Mouse (Mus musculus): Measurements from ENCODE around the gene Acaa1b. TPM values are rescaled to one million over a fixed set of nuclear protein-coding genes. Genes with fewer than 3 reads are reported as not detected.
A peak's percentile ranks its signal among the peaks of the same experiment; 100 is the strongest.

The Acaa1b gene
- polyA plus RNA-seq, 1 experiment = 2.2 TPM

- DNase-seq (ENCODE audit: low read depth, low spot score) = no peak
- 58% methylated on average over 6 of the region's 6 CpGs for WGBS
Measured at GRCm38 (mm10) chr9:119145638-119146037, 11.3 kb downstream of the Acaa1b start.

GRCm38 (mm10) chr9:119145137-119145536, 11.8 kb downstream of the Acaa1b start:
- 49% methylated on average over 10 of the region's 10 CpGs for WGBS
- no peak for DNase-seq (ENCODE audit: low read depth, low spot score)

GRCm38 (mm10) chr9:119144696-119145095, 12.2 kb downstream of the Acaa1b start:
- 68% methylated on average over 8 of the region's 8 CpGs for WGBS
- no peak for DNase-seq (ENCODE audit: low read depth, low spot score)

GRCm38 (mm10) chr9:119143372-119143771, 13.5 kb downstream of the Acaa1b start:
- DNase-seq (ENCODE audit: low read depth, low spot score) = no peak
- WGBS = 66% methylated on average over 9 of the region's 9 CpGs

GRCm38 (mm10) chr9:119142066-119142465, 14.8 kb downstream of the Acaa1b start:
- no peak for DNase-seq (ENCODE audit: low read depth, low spot score)
- 64% methylated on average over 5 of the region's 5 CpGs for WGBS

- no peak for DNase-seq (ENCODE audit: low read depth, low spot score)
- WGBS = 80% methylated on average over 2 of the region's 2 CpGs
Measured at GRCm38 (mm10) chr9:119138836-119139235, 18.1 kb downstream of the Acaa1b start.

GRCm38 (mm10) chr9:119130692-119131091, 26.2 kb downstream of the Acaa1b start:
- 14% methylated on average over 5 of the region's 5 CpGs for WGBS
- no peak for DNase-seq (ENCODE audit: low read depth, low spot score)

- 74% methylated on average over 12 of the region's 12 CpGs for WGBS
- DNase-seq (ENCODE audit: low read depth, low spot score) = no peak
Measured at GRCm38 (mm10) chr9:119128436-119129181, 28.3 kb downstream of the Acaa1b start.

- 83% methylated on average over 18 of the region's 18 CpGs for WGBS
- no peak for DNase-seq (ENCODE audit: low read depth, low spot score)
Measured at GRCm38 (mm10) chr9:119122596-119123369, 34.1 kb downstream of the Acaa1b start.

GRCm38 (mm10) chr9:119120168-119120560, 36.7 kb downstream of the Acaa1b start:
- no peak for DNase-seq (ENCODE audit: low read depth, low spot score)
- 48% methylated on average over 3 of the region's 3 CpGs for WGBS

GRCm38 (mm10) chr9:119119409-119120167, 37.3 kb downstream of the Acaa1b start:
- no peak for DNase-seq (ENCODE audit: low read depth, low spot score)
- 79% methylated on average over 19 of the region's 19 CpGs for WGBS

- DNase-seq (ENCODE audit: low read depth, low spot score) = no peak
- WGBS = 78% methylated on average over 17 of the region's 17 CpGs
Measured at GRCm38 (mm10) chr9:119114911-119115310, 42.0 kb downstream of the Acaa1b start.

- no peak for DNase-seq (ENCODE audit: low read depth, low spot score)
- WGBS = 62% methylated on average over 3 of the region's 3 CpGs
Measured at GRCm38 (mm10) chr9:119110640-119111039, 46.3 kb downstream of the Acaa1b start.

GRCm38 (mm10) chr9:119109685-119110353, 47.1 kb downstream of the Acaa1b start:
- 71% methylated on average over 12 of the region's 12 CpGs for WGBS
- DNase-seq (ENCODE audit: low read depth, low spot score) = no peak

GRCm38 (mm10) chr9:119107566-119107965, 49.3 kb downstream of the Acaa1b start:
- WGBS = 91% methylated on average over 4 of the region's 4 CpGs
- DNase-seq (ENCODE audit: low read depth, low spot score) = no peak

GRCm38 (mm10) chr9:119102783-119103113, 54.1 kb downstream of the Acaa1b start:
- WGBS = 3% methylated on average over 19 of the region's 19 CpGs
- no peak for DNase-seq (ENCODE audit: low read depth, low spot score)

GRCm38 (mm10) chr9:119101992-119102782, 54.7 kb downstream of the Acaa1b start, which contains the start of gene Dlec1:
TSS of gene Dlec1 (plus strand) at chr9:119102478.
- DNase-seq (ENCODE audit: low read depth, low spot score) = peak; percentile 76
- WGBS = 3% methylated on average over 44 of the region's 44 CpGs

GRCm38 (mm10) chr9:119100177-119100898, 56.6 kb downstream of the Acaa1b start:
- 19% methylated on average over 15 of the region's 15 CpGs for WGBS

More at GRCm38 (mm10) chr9:119100177-119100898, 56.6 kb downstream of the Acaa1b start:
- no peak for DNase-seq (ENCODE audit: low read depth, low spot score)

Measured in large intestine, adult 2 months (tissue).